In genomic region chr11:94938296-94938695, GRCm38 (mm10) we compare ENCODE assay signal across 12 mouse cellular contexts. TPM values are rescaled to one million over a fixed set of nuclear protein-coding genes. Genes with fewer than 3 reads are reported as not detected.
DNase-seq lines count a peak whose midpoint lies in the region; ATAC-seq and TF ChIP-seq lines count a peak whose summit lies in the region.
"Had no signal": no experiment of that assay in that cellular context is flagged by ENCODE, and none has a peak within 500 bp of the region (broad histone marks: within the 10 kb centered on the region; RNA-seq: fewer than 3 reads in every experiment).

No protein-coding gene starts in this region.

- DNase-seq in heart, embryonic 10.5 days (ENCODE audit: low spot score): no peak
- DNase-seq in heart, adult 18-20 months: no peak
- DNase-seq in midbrain, embryonic 14.5 days: no peak
- DNase-seq in embryo, embryonic 9.5 days (ENCODE audit: extremely low spot score): no peak
- DNase-seq in left cerebral cortex, adult 2 months (ENCODE audit: extremely low spot score in 1 of 2, low spot score in 2 of 2): no peak
- DNase-seq in midbrain, embryonic 10.5 days (ENCODE audit: low spot score): no peak

- no peak for ATAC-seq in midbrain, embryonic 14.5 days (ENCODE audit: low FRiP score, low TSS enrichment)
- ATAC-seq in midbrain, embryonic 15.5 days (replicated peaks): no peak
- ATAC-seq in limb, embryonic 12.5 days (ENCODE audit: insufficient number of reproducible peaks, insufficient read depth, low FRiP score, low TSS enrichment, low read depth): no peak
- ATAC-seq: CD4-positive, CD25-positive, alpha-beta regulatory T cell, adult 4 months; inflammation-experienced regulatory T-cells, adult 6 months had no signal

- intact Hi-C loops in left cerebral cortex, adult 2 months (cut with DNase I): loop anchor here (5.0 kb wide), 1 partner anchor 104 kb away; the partner anchor contains the start of gene Pdk2

- WGBS in heart, embryonic 10.5 days: 31% methylated on average over 9 of the region's 9 CpGs
- 23% methylated on average over 9 of the region's 9 CpGs for WGBS in midbrain, embryonic 14.5 days
- WGBS in midbrain, embryonic 15.5 days: 26% methylated on average over 9 of the region's 9 CpGs
- WGBS in limb, embryonic 12.5 days: 31% methylated on average over 9 of the region's 9 CpGs
- WGBS in midbrain, embryonic 10.5 days: 24% methylated on average over 9 of the region's 9 CpGs

- H3K4me3 ChIP-seq in heart, embryonic 10.5 days: peak overlapping the region; percentile 59
- H3K4me3 ChIP-seq in midbrain, embryonic 14.5 days (replicated peaks; ENCODE audit: low read depth, low read length): 0 out of 2 replicates have a peak overlapping the region, but pooled peaks have one; percentile 24
- no peak overlapping the region for H3K4me3 ChIP-seq in midbrain, embryonic 15.5 days
- H3K4me3 ChIP-seq in limb, embryonic 12.5 days (replicated peaks): peak overlapping the region; percentile 54
- H3K4me3 ChIP-seq in left cerebral cortex, adult 2 months: no peak overlapping the region
- no peak overlapping the region for H3K4me3 ChIP-seq in midbrain, embryonic 10.5 days

- H3K4me2 ChIP-seq in midbrain, embryonic 14.5 days (ENCODE audit: low read length): no peak overlapping the region
- H3K4me2 ChIP-seq in midbrain, embryonic 15.5 days: no peak overlapping the region; the same call in 1 of the 2 replicates
- H3K4me2 ChIP-seq in limb, embryonic 12.5 days: peak overlapping the region; percentile 82

- no peak for TF ChIP-seq CTCF in left cerebral cortex, adult 2 months (IDR thresholded peaks at IDR 0.05)

- peaks cover 93% of the 10 kb centered on the region for H3K27me3 ChIP-seq in heart, embryonic 10.5 days (ENCODE audit: insufficient read depth, poor library complexity, severe bottlenecking)
- H3K27me3 ChIP-seq in midbrain, embryonic 14.5 days (ENCODE audit: control insufficient read depth, insufficient read depth, low read length): peaks cover 34% of the 10 kb centered on the region
- peaks cover 56% of the 10 kb centered on the region for H3K27me3 ChIP-seq in midbrain, embryonic 15.5 days (replicated peaks)
- peaks cover 13% of the 10 kb centered on the region; the same call in 1 of the 2 replicates for H3K27me3 ChIP-seq in limb, embryonic 12.5 days
- H3K27me3 ChIP-seq in midbrain, embryonic 10.5 days (ENCODE audit: low read depth, poor library complexity, severe bottlenecking): peaks cover 96% of the 10 kb centered on the region

- H3K4me1 ChIP-seq in heart, embryonic 10.5 days: peaks cover 39% of the 10 kb centered on the region
- peaks cover 9% of the 10 kb centered on the region; the same call in 1 of the 2 replicates for H3K4me1 ChIP-seq in midbrain, embryonic 14.5 days (ENCODE audit: control insufficient read depth, insufficient read depth, low read length)
- H3K4me1 ChIP-seq in midbrain, embryonic 15.5 days: peaks cover 13% of the 10 kb centered on the region
- peaks cover 42% of the 10 kb centered on the region for H3K4me1 ChIP-seq in limb, embryonic 12.5 days (replicated peaks)
- peaks cover 34% of the 10 kb centered on the region for H3K4me1 ChIP-seq in midbrain, embryonic 10.5 days

- H3K9me3 ChIP-seq in heart, embryonic 10.5 days: no peaks in the 10 kb centered on the region
- H3K9me3 ChIP-seq in midbrain, embryonic 14.5 days (ENCODE audit: control insufficient read depth, low read length): no peaks in the 10 kb centered on the region
- no peaks in the 10 kb centered on the region for H3K9me3 ChIP-seq in midbrain, embryonic 15.5 days
- no peaks in the 10 kb centered on the region for H3K9me3 ChIP-seq in limb, embryonic 12.5 days
- H3K9me3 ChIP-seq in midbrain, embryonic 10.5 days (replicated peaks): no peaks in the 10 kb centered on the region
- H3K9me3 ChIP-seq: liver, embryonic 15.5 days had no signal

- no peak overlapping the region for H3K9ac ChIP-seq in midbrain, embryonic 14.5 days (replicated peaks; ENCODE audit: low read length)
- no peak overlapping the region for H3K9ac ChIP-seq in midbrain, embryonic 15.5 days
- peak overlapping the region; percentile 54; the same call in 1 of the 2 replicates for H3K9ac ChIP-seq in limb, embryonic 12.5 days (replicated peaks)
- H3K9ac ChIP-seq: liver, embryonic 15.5 days had no signal

- H3K36me3 ChIP-seq in heart, embryonic 10.5 days: peaks cover 13% of the 10 kb centered on the region
- no peaks in the 10 kb centered on the region for H3K36me3 ChIP-seq in midbrain, embryonic 14.5 days (ENCODE audit: control insufficient read depth, insufficient read depth, low read length)
- H3K36me3 ChIP-seq in midbrain, embryonic 15.5 days (replicated peaks): no peaks in the 10 kb centered on the region
- peaks cover 45% of the 10 kb centered on the region for H3K36me3 ChIP-seq in limb, embryonic 12.5 days
- H3K36me3 ChIP-seq in midbrain, embryonic 10.5 days: no peaks in the 10 kb centered on the region
- H3K36me3 ChIP-seq: liver, embryonic 15.5 days had no signal

- no peak overlapping the region for H3K27ac ChIP-seq in heart, embryonic 10.5 days
- no peak overlapping the region for H3K27ac ChIP-seq in midbrain, embryonic 14.5 days (replicated peaks; ENCODE audit: low read depth, low read length)
- H3K27ac ChIP-seq in midbrain, embryonic 15.5 days: no peak overlapping the region
- H3K27ac ChIP-seq in limb, embryonic 12.5 days: no peak overlapping the region
- H3K27ac ChIP-seq in left cerebral cortex, adult 2 months: no peak overlapping the region
- H3K27ac ChIP-seq in midbrain, embryonic 10.5 days (replicated peaks): no peak overlapping the region
- H3K27ac ChIP-seq: liver, embryonic 15.5 days had no signal

RNA-seq across cellular contexts. Expression of gene Col1a1, which starts 2.3 kb away (rescaled TPM):
- 146 and 311 TPM in 2 replicates for polyA plus RNA-seq in heart, embryonic 10.5 days (2016; fragmentation: Nextera tagmentation; extraction: Ambion mirVana)
- 10 to 100 TPM; 43.0 to 53.3 TPM for total RNA-seq in heart, adult 18-20 months (2021)
- polyA plus RNA-seq in midbrain, embryonic 14.5 days (2014; fragmentation: Nextera tagmentation; extraction: Ambion mirVana): 0.98 and 64.7 TPM in 2 replicates
- polyA plus RNA-seq in midbrain, embryonic 15.5 days (2015; fragmentation: Nextera tagmentation; extraction: Ambion mirVana): 82.7 and 92.9 TPM in 2 replicates
- polyA plus RNA-seq in limb, embryonic 12.5 days (2016; fragmentation: Nextera tagmentation; extraction: Ambion mirVana): 290 and 351 TPM in 2 replicates
- 10 to 100 TPM; 15.2 to 16.9 TPM for total RNA-seq in left cerebral cortex, adult 2 months (2021)
- polyA plus RNA-seq in midbrain, embryonic 10.5 days (2016; fragmentation: Nextera tagmentation; extraction: Ambion mirVana): 85.4 and 177 TPM in 2 replicates
- total RNA-seq: neutrophil, adult 5-6 weeks had no signal

RNA-seq across cellular contexts. Expression of gene Hils1, which starts 29.1 kb away (rescaled TPM):
- polyA plus RNA-seq in heart, embryonic 10.5 days (2016; fragmentation: Nextera tagmentation; extraction: Ambion mirVana): 0.22 TPM in 1 of 2 replicates, not detected in the other
- not detected for total RNA-seq in heart, adult 18-20 months (2021)
- polyA plus RNA-seq in midbrain, embryonic 14.5 days (2014; fragmentation: Nextera tagmentation; extraction: Ambion mirVana): not detected in 2 replicates
- polyA plus RNA-seq in midbrain, embryonic 15.5 days (2015; fragmentation: Nextera tagmentation; extraction: Ambion mirVana): not detected in 2 replicates
- not detected in 2 replicates for polyA plus RNA-seq in limb, embryonic 12.5 days (2016; fragmentation: Nextera tagmentation; extraction: Ambion mirVana)
- total RNA-seq in left cerebral cortex, adult 2 months (2021): not detected
- not detected in 2 replicates for polyA plus RNA-seq in midbrain, embryonic 10.5 days (2016; fragmentation: Nextera tagmentation; extraction: Ambion mirVana)
- total RNA-seq: neutrophil, adult 5-6 weeks had no signal
- polyA plus RNA-seq: CD4-positive, CD25-positive, alpha-beta regulatory T cell, adult 4 months; inflammation-experienced regulatory T-cells, adult 6 months; liver, embryonic 15.5 days had no signal

RNA-seq across cellular contexts. Expression of gene Sgca, which starts 37.8 kb away (rescaled TPM):
- 12.5 and 25.8 TPM in 2 replicates for polyA plus RNA-seq in heart, embryonic 10.5 days (2016; fragmentation: Nextera tagmentation; extraction: Ambion mirVana)
- 100 to 1,000 TPM; 182 to 184 TPM for total RNA-seq in heart, adult 18-20 months (2021)
- not detected in 2 replicates for polyA plus RNA-seq in midbrain, embryonic 14.5 days (2014; fragmentation: Nextera tagmentation; extraction: Ambion mirVana)
- not detected in 2 replicates for polyA plus RNA-seq in midbrain, embryonic 15.5 days (2015; fragmentation: Nextera tagmentation; extraction: Ambion mirVana)
- polyA plus RNA-seq in limb, embryonic 12.5 days (2016; fragmentation: Nextera tagmentation; extraction: Ambion mirVana): 2.8 and 3.0 TPM in 2 replicates
- under 1 TPM in 1 of 2 experiments, not detected in 1; 0.35 TPM for total RNA-seq in left cerebral cortex, adult 2 months (2021)
- 0.20 TPM in 1 of 2 replicates, not detected in the other for polyA plus RNA-seq in midbrain, embryonic 10.5 days (2016; fragmentation: Nextera tagmentation; extraction: Ambion mirVana)
- total RNA-seq: neutrophil, adult 5-6 weeks had no signal
- polyA plus RNA-seq: CD4-positive, CD25-positive, alpha-beta regulatory T cell, adult 4 months; inflammation-experienced regulatory T-cells, adult 6 months had no signal

RNA-seq across cellular contexts. Expression of gene Ppp1r9b, which starts 52.5 kb away (rescaled TPM):
- polyA plus RNA-seq in heart, embryonic 10.5 days (2016; fragmentation: Nextera tagmentation; extraction: Ambion mirVana): 8.5 and 12.5 TPM in 2 replicates
- 10 to 100 TPM; 44.8 to 47.2 TPM for total RNA-seq in heart, adult 18-20 months (2021)
- polyA plus RNA-seq in midbrain, embryonic 14.5 days (2014; fragmentation: Nextera tagmentation; extraction: Ambion mirVana): 27.1 and 27.6 TPM in 2 replicates
- polyA plus RNA-seq in midbrain, embryonic 15.5 days (2015; fragmentation: Nextera tagmentation; extraction: Ambion mirVana): 20.5 and 22.2 TPM in 2 replicates
- polyA plus RNA-seq in limb, embryonic 12.5 days (2016; fragmentation: Nextera tagmentation; extraction: Ambion mirVana): 12.0 and 12.6 TPM in 2 replicates
- 100 to 1,000 TPM; 709 to 735 TPM for total RNA-seq in left cerebral cortex, adult 2 months (2021)
- 8.6 and 9.0 TPM in 2 replicates for polyA plus RNA-seq in midbrain, embryonic 10.5 days (2016; fragmentation: Nextera tagmentation; extraction: Ambion mirVana)

Comparison
In these comparisons a context has a peak if more than half of its experiments do, and no peak if none do; other contexts are left out.
1. H3K4me3 ChIP-seq: peak in heart, embryonic 10.5 days (single experiment), midbrain, embryonic 14.5 days (single experiment) and limb, embryonic 12.5 days (single experiment); none in midbrain, embryonic 15.5 days (single experiment), left cerebral cortex, adult 2 months (single experiment) and midbrain, embryonic 10.5 days (single experiment).